Mouse (Mus musculus): Measurements from ENCODE around the gene Osbpl11. TPM values are rescaled to one million over a fixed set of nuclear protein-coding genes. Genes with fewer than 3 reads are reported as not detected.
A peak's percentile ranks its signal among the peaks of the same experiment; 100 is the strongest.

Osbpl11 gene
- polyA plus RNA-seq, 1 experiment: 14.1 TPM

DNA sequence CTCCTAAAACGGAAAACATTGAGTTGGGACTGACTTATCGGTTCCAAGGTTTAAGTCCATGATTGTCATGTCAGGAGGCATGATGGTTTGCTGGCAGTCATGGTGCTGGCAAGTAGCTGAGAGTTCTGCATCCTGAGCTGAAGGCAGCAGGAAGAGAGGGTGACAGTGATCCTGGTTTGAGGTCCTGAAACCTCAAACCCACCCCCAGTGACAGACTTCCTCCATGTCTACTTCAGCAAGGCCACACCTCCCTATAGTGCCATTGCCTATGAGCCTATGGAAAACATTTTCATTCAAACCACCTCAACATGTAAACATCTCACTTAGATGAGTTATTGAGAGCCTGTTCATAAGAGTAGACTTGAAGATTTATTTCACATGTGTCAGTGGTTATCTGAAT lies 54.4 kb downstream of the Osbpl11 start:
- DNase-seq: no peak
- Histone ChIP-seq H3K4me1 (ENCODE audit: control insufficient read depth, insufficient read depth, low read length) (peaks cover 10% of the 10 kb centered on the region; the same call in 1 of the 2 replicates), H3K27ac (ENCODE audit: insufficient read depth, low read depth, low read length) (no peak overlapping the region), H3K27me3 (replicated peaks; ENCODE audit: control insufficient read depth, insufficient read depth, low read length) (no peaks in the 10 kb centered on the region), H3K36me3 (ENCODE audit: control insufficient read depth, insufficient read depth, low read length) (0 out of 2 replicates have a peak, but pooled peaks cover 2% of the 10 kb centered on the region), H3K4me3 (ENCODE audit: insufficient read depth, low read depth, low read length) (no peak overlapping the region)
- TF ChIP-seq CTCF (conservative IDR thresholded peaks at IDR 0.05; ENCODE audit: insufficient read depth, insufficient read length, low read depth, low read length) (no peak), POLR2A (IDR thresholded peaks at IDR 0.05; ENCODE audit: low read depth, low read length) (no peak)
- 90% methylated on average over 2 of the region's 2 CpGs for WGBS

DNA sequence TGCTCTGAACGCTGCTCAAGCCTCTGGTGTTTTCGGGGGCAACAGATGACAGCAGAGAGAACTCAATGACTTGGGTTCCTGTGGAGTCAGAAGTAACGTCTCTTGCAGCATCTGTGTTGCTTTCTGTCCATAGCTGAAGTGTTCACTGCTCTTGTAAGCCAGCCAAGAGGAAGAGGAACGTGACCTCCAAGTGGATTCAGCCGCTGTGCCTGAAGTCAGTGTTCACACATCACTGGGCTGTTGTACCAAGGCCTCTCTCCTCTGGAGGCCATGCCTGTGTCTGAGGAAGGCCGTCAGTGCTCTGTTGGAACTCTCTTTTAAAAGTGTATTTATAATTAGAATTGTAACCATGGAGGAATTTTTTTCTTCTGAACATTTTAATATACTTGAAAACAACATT lies 57.2 kb downstream of the Osbpl11 start:
- 29% methylated on average over 6 of the region's 6 CpGs for whole genome bisulfite sequencing
- peaks cover 5% of the 10 kb centered on the region; the same call in 1 of the 2 replicates for H3K4me1 ChIP-seq (ENCODE audit: control insufficient read depth, insufficient read depth, low read length)
- DNase-seq: peak; percentile 72
- 0 out of 2 replicates have a peak, but pooled peaks cover 2% of the 10 kb centered on the region for H3K36me3 ChIP-seq (ENCODE audit: control insufficient read depth, insufficient read depth, low read length)
- no peak overlapping the region for H3K4me3 ChIP-seq (ENCODE audit: insufficient read depth, low read depth, low read length)
- H3K27ac ChIP-seq (ENCODE audit: insufficient read depth, low read depth, low read length): no peak overlapping the region
- TF ChIP-seq POLR2A (IDR thresholded peaks at IDR 0.05; ENCODE audit: low read depth, low read length): no peak
- TF ChIP-seq CTCF (conservative IDR thresholded peaks at IDR 0.05; ENCODE audit: insufficient read depth, insufficient read length, low read depth, low read length): no peak
- no peaks in the 10 kb centered on the region for H3K27me3 ChIP-seq (replicated peaks; ENCODE audit: control insufficient read depth, insufficient read depth, low read length)

DNA sequence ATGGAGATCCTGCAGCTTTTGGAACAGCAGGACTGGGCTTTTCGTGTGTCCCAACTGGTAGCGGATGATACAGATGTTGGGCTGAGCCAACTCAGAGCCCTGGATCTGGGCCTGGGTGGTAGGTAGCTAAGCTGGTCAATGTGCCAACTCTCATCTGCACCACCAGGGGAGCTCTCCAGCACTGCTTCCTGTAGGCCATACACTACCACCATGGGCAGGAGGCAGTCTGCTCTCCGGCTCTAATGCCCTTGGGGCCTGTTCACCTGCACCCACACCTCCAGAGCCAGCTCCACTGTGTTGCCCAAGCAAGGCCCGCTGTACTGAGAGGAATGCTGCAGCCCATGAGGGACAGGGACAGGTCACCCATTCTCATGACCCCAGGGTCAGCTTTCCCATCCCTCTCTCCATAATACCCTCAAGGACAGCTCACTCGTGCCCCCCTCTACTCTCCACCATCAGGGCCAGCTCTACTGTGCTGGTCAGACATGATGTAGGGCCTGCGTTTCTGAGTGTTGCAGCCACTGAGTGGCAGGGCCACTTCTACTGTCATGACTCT lies 59.3 kb downstream of the Osbpl11 start:
- H3K4me1 ChIP-seq (ENCODE audit: control insufficient read depth, insufficient read depth, low read length): peaks cover 5% of the 10 kb centered on the region; the same call in 1 of the 2 replicates
- no peaks in the 10 kb centered on the region for H3K36me3 ChIP-seq (ENCODE audit: control insufficient read depth, insufficient read depth, low read length)
- WGBS: 90% methylated on average over 6 of the region's 6 CpGs
- no peaks in the 10 kb centered on the region for H3K27me3 ChIP-seq (replicated peaks; ENCODE audit: control insufficient read depth, insufficient read depth, low read length)
- no peak overlapping the region for H3K4me3 ChIP-seq (ENCODE audit: insufficient read depth, low read depth, low read length)
- TF ChIP-seq CTCF (conservative IDR thresholded peaks at IDR 0.05; ENCODE audit: insufficient read depth, insufficient read length, low read depth, low read length): peak; percentile 36; the same call in 1 of the 2 replicates
- TF ChIP-seq POLR2A (IDR thresholded peaks at IDR 0.05; ENCODE audit: low read depth, low read length): no peak
- no peak overlapping the region for H3K27ac ChIP-seq (ENCODE audit: insufficient read depth, low read depth, low read length)
- DNase-seq: no peak

DNA sequence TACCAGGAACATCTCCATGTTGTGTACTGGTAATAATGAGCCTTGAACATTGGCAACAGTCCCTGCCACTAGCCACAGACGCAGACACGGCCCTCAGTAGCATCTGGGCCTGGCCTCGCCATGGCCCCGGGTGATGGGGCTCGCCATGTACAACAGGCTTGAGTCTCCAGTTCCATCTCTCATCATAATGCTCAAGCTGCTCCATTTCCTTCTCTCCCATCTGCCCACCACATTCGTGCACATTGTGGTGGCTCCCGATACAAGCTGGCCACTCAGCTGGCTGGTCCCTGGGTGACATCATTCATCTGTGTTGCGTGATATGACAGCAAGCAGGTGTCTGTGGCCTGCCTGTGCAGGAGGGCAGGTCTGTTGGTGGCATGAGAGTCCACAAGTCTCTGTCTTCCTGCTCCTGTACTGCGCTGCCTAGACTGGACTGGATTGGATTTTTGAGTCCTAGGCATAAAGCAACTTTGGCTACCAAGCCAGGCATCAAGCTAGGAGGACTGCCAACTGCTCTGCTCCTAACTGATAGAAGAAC lies 60.1 kb downstream of the Osbpl11 start:
- Histone ChIP-seq H3K27ac (ENCODE audit: insufficient read depth, low read depth, low read length) (no peak overlapping the region), H3K36me3 (ENCODE audit: control insufficient read depth, insufficient read depth, low read length) (no peaks in the 10 kb centered on the region), H3K4me3 (ENCODE audit: insufficient read depth, low read depth, low read length) (no peak overlapping the region), H3K4me1 (ENCODE audit: control insufficient read depth, insufficient read depth, low read length) (peaks cover 5% of the 10 kb centered on the region; the same call in 1 of the 2 replicates), H3K27me3 (replicated peaks; ENCODE audit: control insufficient read depth, insufficient read depth, low read length) (no peaks in the 10 kb centered on the region)
- no peak for DNase-seq
- 94% methylated on average over 9 of the region's 9 CpGs for WGBS
- TF ChIP-seq POLR2A (IDR thresholded peaks at IDR 0.05; ENCODE audit: low read depth, low read length): no peak

DNA sequence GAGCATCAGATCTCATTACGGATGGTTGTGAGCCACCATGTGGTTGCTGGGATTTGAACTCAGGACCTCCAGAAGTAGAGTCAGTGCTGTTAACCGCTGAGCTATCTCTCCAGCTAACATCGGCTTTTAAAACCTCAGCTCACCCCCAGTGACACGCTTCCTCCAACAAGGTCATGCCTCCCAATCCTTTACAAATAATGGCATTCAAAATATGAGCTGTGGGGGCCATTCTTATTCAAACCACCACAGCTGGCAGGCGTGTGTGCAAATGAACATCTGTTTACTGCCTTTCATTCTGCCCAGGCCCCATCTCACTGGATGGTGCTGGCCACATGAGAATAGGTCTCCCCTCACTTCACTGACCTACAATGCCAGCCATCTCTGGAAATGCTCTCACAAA lies 61.7 kb downstream of the Osbpl11 start:
- no peaks in the 10 kb centered on the region for H3K36me3 ChIP-seq (ENCODE audit: control insufficient read depth, insufficient read depth, low read length)
- H3K4me3 ChIP-seq (ENCODE audit: insufficient read depth, low read depth, low read length): no peak overlapping the region
- H3K4me1 ChIP-seq (ENCODE audit: control insufficient read depth, insufficient read depth, low read length): peaks cover 5% of the 10 kb centered on the region; the same call in 1 of the 2 replicates
- H3K27ac ChIP-seq (ENCODE audit: insufficient read depth, low read depth, low read length): no peak overlapping the region
- 94% methylated on average over 5 of the region's 5 CpGs for WGBS
- DNase-seq: no peak
- H3K27me3 ChIP-seq (replicated peaks; ENCODE audit: control insufficient read depth, insufficient read depth, low read length): no peaks in the 10 kb centered on the region
- TF ChIP-seq CTCF (conservative IDR thresholded peaks at IDR 0.05; ENCODE audit: insufficient read depth, insufficient read length, low read depth, low read length) (no peak), POLR2A (IDR thresholded peaks at IDR 0.05; ENCODE audit: low read depth, low read length) (no peak)

DNA sequence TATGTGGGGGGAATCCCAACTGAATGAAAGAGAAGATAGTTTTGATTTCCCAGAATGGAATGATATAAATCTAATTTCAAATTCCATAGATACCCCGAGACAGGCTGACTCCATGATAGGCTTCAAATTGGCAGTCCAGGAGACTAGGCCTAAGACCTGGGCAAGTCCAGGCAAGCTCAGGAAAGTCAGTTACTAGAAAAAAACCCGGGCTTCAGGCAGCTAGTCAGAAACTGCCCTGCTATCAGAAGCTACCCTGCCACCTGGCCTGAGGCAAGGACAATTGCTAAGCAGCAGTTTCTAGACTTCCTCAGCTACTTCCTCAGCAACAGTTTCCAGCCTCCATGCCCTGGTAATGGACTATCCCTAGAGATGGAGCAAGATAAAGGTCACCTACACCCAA lies 62.1 kb downstream of the Osbpl11 start:
- no peak for DNase-seq
- Histone ChIP-seq H3K27me3 (replicated peaks; ENCODE audit: control insufficient read depth, insufficient read depth, low read length) (no peaks in the 10 kb centered on the region), H3K4me1 (ENCODE audit: control insufficient read depth, insufficient read depth, low read length) (peaks cover 3% of the 10 kb centered on the region; the same call in 1 of the 2 replicates), H3K4me3 (ENCODE audit: insufficient read depth, low read depth, low read length) (no peak overlapping the region), H3K27ac (ENCODE audit: insufficient read depth, low read depth, low read length) (no peak overlapping the region), H3K36me3 (ENCODE audit: control insufficient read depth, insufficient read depth, low read length) (no peaks in the 10 kb centered on the region)
- 83% methylated on average over 2 of the region's 2 CpGs for WGBS
- TF ChIP-seq POLR2A (IDR thresholded peaks at IDR 0.05; ENCODE audit: low read depth, low read length) (no peak), CTCF (conservative IDR thresholded peaks at IDR 0.05; ENCODE audit: insufficient read depth, insufficient read length, low read depth, low read length) (no peak)

DNA sequence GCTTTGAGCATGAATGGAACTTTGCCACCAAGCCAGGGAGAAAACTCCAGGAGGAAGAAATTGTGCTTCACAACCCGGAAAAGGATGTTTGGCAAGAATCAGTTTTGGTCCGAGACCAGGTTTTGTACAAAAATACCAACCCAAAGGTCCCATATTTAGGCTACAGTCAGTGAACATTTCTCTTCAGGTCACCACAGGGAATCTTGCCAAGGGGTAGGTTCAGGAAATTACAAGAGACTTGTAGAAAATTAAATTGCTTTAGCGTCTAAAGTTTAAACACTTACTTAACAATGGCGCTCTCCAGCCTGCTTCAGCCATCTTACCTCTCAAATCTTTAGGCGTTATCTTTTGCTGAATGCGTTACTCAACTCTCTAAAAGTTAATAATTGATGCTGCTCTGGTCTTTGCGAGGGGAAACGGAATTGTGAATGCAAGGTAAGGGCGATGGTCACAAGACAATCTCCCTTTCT lies 65.8 kb downstream of the Osbpl11 start:
- peak; percentile 64 for DNase-seq
- no peak for TF ChIP-seq POLR2A (IDR thresholded peaks at IDR 0.05; ENCODE audit: low read depth, low read length)
- TF ChIP-seq CTCF (conservative IDR thresholded peaks at IDR 0.05; ENCODE audit: insufficient read depth, insufficient read length, low read depth, low read length): no peak
- H3K4me3 ChIP-seq (ENCODE audit: insufficient read depth, low read depth, low read length): peak overlapping the region; percentile 99
- under 1% methylated on average over 9 of the region's 9 CpGs for WGBS
- H3K27me3 ChIP-seq (replicated peaks; ENCODE audit: control insufficient read depth, insufficient read depth, low read length): no peaks in the 10 kb centered on the region
- peak overlapping the region; percentile 83 for H3K27ac ChIP-seq (ENCODE audit: insufficient read depth, low read depth, low read length)
- H3K36me3 ChIP-seq (ENCODE audit: control insufficient read depth, insufficient read depth, low read length): no peaks in the 10 kb centered on the region
- peaks cover 3% of the 10 kb centered on the region; the same call in 1 of the 2 replicates for H3K4me1 ChIP-seq (ENCODE audit: control insufficient read depth, insufficient read depth, low read length)
